Mouse (Mus musculus) myocyte (in vitro differentiated cells): ENCODE measurements at regions not wholly inside any gene's neighbourhood (a gene's known extent, or its start where the extent isn't known, plus 50 kb on each side); places are given as distances from the start of the nearest gene placed in this dataset.

Experiments
- CEBPB ChIP-seq: IDR thresholded peaks from 2 replicates; pipeline ENCODE4 v1.6.1; 2011; ENCODE audit warnings: mild to moderate bottlenecking, moderate library complexity; ENCODE audit not compliant: poor library complexity, insufficient read depth, severe bottlenecking
- E2F4 ChIP-seq: IDR thresholded peaks from one replicate; pipeline ENCODE4 v1.6.1; 2011; ENCODE audit warnings: mild to moderate bottlenecking, control low read depth, moderate library complexity; ENCODE audit not compliant: insufficient read depth
- MAX ChIP-seq: IDR thresholded peaks from one replicate; pipeline ENCODE4 v1.6.1; 2011; ENCODE audit warnings: low read depth, mild to moderate bottlenecking, control low read depth
- MYOD1 ChIP-seq, 3 experiments: IDR thresholded peaks; one replicate each; pipeline ENCODE4 v1.6.1; 2011; ENCODE audit warnings: control low read depth in 2 of 3, low read depth in 2 of 3, mild to moderate bottlenecking in 2 of 3, moderate library complexity in 1 of 3; ENCODE audit not compliant: insufficient read length in 2 of 3, control insufficient read depth in 1 of 3
- MYOG ChIP-seq, 3 experiments: IDR thresholded peaks; one replicate each; pipeline ENCODE4 v1.6.1; 2011; ENCODE audit warnings: control low read depth in 2 of 3, low read depth in 2 of 3, mild to moderate bottlenecking in 2 of 3; ENCODE audit not compliant: insufficient read length in 2 of 3, control insufficient read depth in 1 of 3, insufficient read depth in 1 of 3
- POLR2A ChIP-seq: IDR thresholded peaks from one replicate; pipeline ENCODE4 v1.6.1; 2011; ENCODE audit warnings: low read depth, mild to moderate bottlenecking, control low read depth, moderate library complexity; ENCODE audit not compliant: insufficient read length
- POLR2AphosphoS2 ChIP-seq: IDR thresholded peaks from one replicate; pipeline ENCODE4 v1.6.1; 2011; ENCODE audit warnings: low read depth, control low read depth; ENCODE audit not compliant: insufficient read length
- TCF12 ChIP-seq: IDR thresholded peaks from one replicate; pipeline ENCODE4 v1.6.1; 2011; ENCODE audit warnings: mild to moderate bottlenecking, control low read depth; ENCODE audit not compliant: poor library complexity, insufficient read depth, severe bottlenecking
- TCF3 ChIP-seq: IDR thresholded peaks from one replicate; pipeline ENCODE4 v1.6.1; 2011; ENCODE audit warnings: low read depth, control low read depth; ENCODE audit not compliant: insufficient read length
- USF1 ChIP-seq: IDR thresholded peaks from one replicate; pipeline ENCODE4 v1.6.1; 2011; ENCODE audit warnings: low read depth, mild to moderate bottlenecking, control low read depth, moderate library complexity

- TF ChIP-seq POLR2AphosphoS2 (no peak), MYOG (IDR thresholded peaks at IDR 0.05; ENCODE audit: control insufficient read depth in 1 of 3, insufficient read depth in 1 of 3, insufficient read length in 2 of 3, low read depth in 2 of 3) (no peak), POLR2A (no peak), TCF3 (no peak), MYOD1 (IDR thresholded peaks at IDR 0.05; ENCODE audit: control insufficient read depth in 1 of 3, insufficient read length in 2 of 3, low read depth in 2 of 3) (no peak), MAX (no peak), E2F4 (no peak), TCF12 (no peak), CEBPB (no peak), USF1 (no peak)
Observed at GRCm38 (mm10) chrX:99550057-99550760, 79.1 kb upstream of the Pja1 start.
